Mouse (Mus musculus) megakaryocyte-erythroid progenitor cell, adult 5-6 weeks (primary cell): Measurements from ENCODE around the gene Dusp7. TPM values are rescaled to one million over a fixed set of nuclear protein-coding genes. Genes with fewer than 3 reads are reported as not detected.

Experiments used
- ATAC-seq: replicated peaks from 2 replicates; pipeline ENCODE4 v1.8.0; 2016; ENCODE audit warnings: mild to moderate bottlenecking, inconsistent platforms; ENCODE audit not compliant: severe bottlenecking, poor library complexity, low FRiP score, low TSS enrichment
- total RNA-seq, 2 experiments: library from RNA; stranded (forward) in 1 of 2; stranded (reverse) in 1 of 2; fragments of 200-1000, 215-1000 nt in 1 of 2; fragments of >200 nt in 1 of 2; fragmentation: Nextera tagmentation in 1 of 2; gene quantifications; 2 replicates each; pipeline ENCODE4 v1.2.3; 2014 to 2017

Gene Dusp7
- total RNA-seq (2014; fragmentation: Nextera tagmentation) (19.0 and 22.9 TPM in 2 replicates), total RNA-seq (2017) (3.2 and 7.2 TPM in 2 replicates)

GRCm38 (mm10) chr9:106368112-106368717 lies at the start of gene Dusp7:
Gene Dusp7 (plus strand): TSS chr9:106368632.
- ATAC-seq: peak; percentile 19

GRCm38 (mm10) chr9:106319095-106319494 lies 49.3 kb upstream of the Dusp7 start:
- no peak for ATAC-seq

GRCm38 (mm10) chr9:106322497-106322896 lies 45.9 kb upstream of the Dusp7 start:
- ATAC-seq: no peak

GRCm38 (mm10) chr9:106326241-106326640 lies 42.2 kb upstream of the Dusp7 start:
- ATAC-seq: no peak

GRCm38 (mm10) chr9:106327125-106327809 lies 41.2 kb upstream of the Dusp7 start:
- ATAC-seq: no peak; the same call in 1 of the 2 replicates

- ATAC-seq: no peak
Observed at GRCm38 (mm10) chr9:106328068-106328610, 40.3 kb upstream of the Dusp7 start.

GRCm38 (mm10) chr9:106328772-106329511 lies 39.5 kb upstream of the Dusp7 start:
- ATAC-seq: 0 out of 2 replicates have a peak, but pooled peaks have one; percentile 14

- ATAC-seq: no peak
Observed at GRCm38 (mm10) chr9:106332746-106333145, 35.7 kb upstream of the Dusp7 start.

- ATAC-seq: no peak
Observed at GRCm38 (mm10) chr9:106337620-106338019, 30.8 kb upstream of the Dusp7 start.

- ATAC-seq: no peak
Observed at GRCm38 (mm10) chr9:106338462-106339172, 29.8 kb upstream of the Dusp7 start.

- no peak for ATAC-seq
Observed at GRCm38 (mm10) chr9:106339173-106339558, 29.3 kb upstream of the Dusp7 start.

- no peak for ATAC-seq
Observed at GRCm38 (mm10) chr9:106339730-106340129, 28.7 kb upstream of the Dusp7 start.

- no peak for ATAC-seq
Observed at GRCm38 (mm10) chr9:106340501-106341312, 27.7 kb upstream of the Dusp7 start.

GRCm38 (mm10) chr9:106341313-106341686 lies 27.1 kb upstream of the Dusp7 start:
- ATAC-seq: no peak

GRCm38 (mm10) chr9:106342573-106342972 lies 25.9 kb upstream of the Dusp7 start:
- ATAC-seq: no peak

- no peak for ATAC-seq
Observed at GRCm38 (mm10) chr9:106345167-106345566, 23.3 kb upstream of the Dusp7 start.

GRCm38 (mm10) chr9:106345630-106346029 lies 22.8 kb upstream of the Dusp7 start:
- no peak for ATAC-seq

GRCm38 (mm10) chr9:106348281-106348680 lies 20.2 kb upstream of the Dusp7 start:
- ATAC-seq: no peak

GRCm38 (mm10) chr9:106349075-106349474 lies 19.4 kb upstream of the Dusp7 start:
- peak; percentile 68 for ATAC-seq
